Mouse (Mus musculus): Measurements from ENCODE around the gene Lrrc42.

Gene Lrrc42

GRCm38 (mm10) chr4:107185703-107186102 lies 67.6 kb downstream of the Lrrc42 start:
- DNase-seq: no peak

Data from thymus, postnatal 4 days (tissue).